Mouse (Mus musculus): ENCODE data around the gene Ncor1. TPM values are rescaled to one million over a fixed set of nuclear protein-coding genes. Genes with fewer than 3 reads are reported as not detected.
A peak's percentile ranks its signal among the peaks of the same experiment; 100 is the strongest.
"Not testable (repeated sequence)": the region's sequence is repeated elsewhere in the genome, so short reads cannot be mapped to it uniquely, and the experiment has no call there.

The Ncor1 gene
- polyA plus RNA-seq, 1 experiment from 2014 or later: 149 TPM

- not testable (repeated sequence) for H3K27me3 ChIP-seq (ENCODE audit: control insufficient read depth, insufficient read depth, low read length); H3K36me3 ChIP-seq (ENCODE audit: control insufficient read depth, insufficient read depth, low read length); H3K9ac ChIP-seq (ENCODE audit: low read depth, low read length); H3K27ac ChIP-seq (ENCODE audit: low read depth, low read length); H3K4me2 ChIP-seq; ATAC-seq (replicated peaks; ENCODE audit: insufficient number of reproducible peaks, low FRiP score, low TSS enrichment); H3K4me3 ChIP-seq (ENCODE audit: low read depth, low read length); H3K4me1 ChIP-seq (ENCODE audit: control insufficient read depth, insufficient read depth, low read length); H3K9me3 ChIP-seq (replicated peaks; ENCODE audit: control insufficient read depth, low read length)
- WGBS (ENCODE audit: insufficient replicate concordance): 90% methylated on average over 3 of the region's 3 CpGs
These were observed 174.3 kb downstream of the Ncor1 start for GRCm38 (mm10) chr11:62284020-62284419.

- H3K27ac ChIP-seq (ENCODE audit: low read depth, low read length): peak overlapping the region; percentile 88
- peak overlapping the region; percentile 86 for H3K9ac ChIP-seq (ENCODE audit: low read depth, low read length)
- ATAC-seq (replicated peaks; ENCODE audit: insufficient number of reproducible peaks, low FRiP score, low TSS enrichment): peak; percentile 77
- peak overlapping the region; percentile 94 for H3K4me3 ChIP-seq (ENCODE audit: low read depth, low read length)
- H3K36me3 ChIP-seq (ENCODE audit: control insufficient read depth, insufficient read depth, low read length): no peaks in the 10 kb centered on the region
- no peaks in the 10 kb centered on the region for H3K27me3 ChIP-seq (ENCODE audit: control insufficient read depth, insufficient read depth, low read length)
- WGBS (ENCODE audit: insufficient replicate concordance): 1% methylated on average over 41 of the region's 57 CpGs
- no peaks in the 10 kb centered on the region; the same call in 1 of the 2 replicates for H3K4me1 ChIP-seq (ENCODE audit: control insufficient read depth, insufficient read depth, low read length)
- peak overlapping the region; percentile 90 for H3K4me2 ChIP-seq
- H3K9me3 ChIP-seq (replicated peaks; ENCODE audit: control insufficient read depth, low read length): no peaks in the 10 kb centered on the region
These were observed 176.7 kb downstream of the Ncor1 start for GRCm38 (mm10) chr11:62281601-62281997.

GRCm38 (mm10) chr11:62280675-62281600, 177.4 kb downstream of the Ncor1 start, which contains the start of the genes Zswim7 and Ttc19:
TSS of gene Zswim7 (minus strand) at chr11:62281375.
TSS of gene Ttc19 (plus strand) at chr11:62281473.
- Histone ChIP-seq H3K36me3 (ENCODE audit: control insufficient read depth, insufficient read depth, low read length) (no peaks in the 10 kb centered on the region), H3K9ac (ENCODE audit: low read depth, low read length) (peak within 1 kb of the TSS; percentile 86), H3K9me3 (replicated peaks; ENCODE audit: control insufficient read depth, low read length) (no peaks in the 10 kb centered on the region), H3K4me2 (peak within 1 kb of the TSS; percentile 90), H3K4me1 (ENCODE audit: control insufficient read depth, insufficient read depth, low read length) (no peaks in the 10 kb centered on the region; the same call in 1 of the 2 replicates), H3K27me3 (ENCODE audit: control insufficient read depth, insufficient read depth, low read length) (no peaks in the 10 kb centered on the region), H3K4me3 (ENCODE audit: low read depth, low read length) (peak within 1 kb of the TSS; percentile 94), H3K27ac (ENCODE audit: low read depth, low read length) (peak within 1 kb of the TSS; percentile 88)
- under 1% methylated on average over 67 of the region's 68 CpGs for WGBS (ENCODE audit: insufficient replicate concordance)
- ATAC-seq (replicated peaks; ENCODE audit: insufficient number of reproducible peaks, low FRiP score, low TSS enrichment): peak; percentile 95

- ATAC-seq (replicated peaks; ENCODE audit: insufficient number of reproducible peaks, low FRiP score, low TSS enrichment): 0 out of 2 replicates have a peak, but pooled peaks have one; percentile 3
- H3K27me3 ChIP-seq (ENCODE audit: control insufficient read depth, insufficient read depth, low read length): no peaks in the 10 kb centered on the region
- no peaks in the 10 kb centered on the region for H3K9me3 ChIP-seq (replicated peaks; ENCODE audit: control insufficient read depth, low read length)
- H3K4me3 ChIP-seq (ENCODE audit: low read depth, low read length): no peak overlapping the region
- H3K36me3 ChIP-seq (ENCODE audit: control insufficient read depth, insufficient read depth, low read length): no peaks in the 10 kb centered on the region
- no peak overlapping the region for H3K9ac ChIP-seq (ENCODE audit: low read depth, low read length)
- H3K4me2 ChIP-seq: no peak overlapping the region
- 20% methylated on average over 5 of the region's 5 CpGs for WGBS (ENCODE audit: insufficient replicate concordance)
- H3K4me1 ChIP-seq (ENCODE audit: control insufficient read depth, insufficient read depth, low read length): no peaks in the 10 kb centered on the region; the same call in 1 of the 2 replicates
- no peak overlapping the region for H3K27ac ChIP-seq (ENCODE audit: low read depth, low read length)
These were observed 180.3 kb downstream of the Ncor1 start for GRCm38 (mm10) chr11:62278027-62278426.

GRCm38 (mm10) chr11:62277086-62277485, 181.3 kb downstream of the Ncor1 start:
- no peak overlapping the region for H3K4me3 ChIP-seq (ENCODE audit: low read depth, low read length)
- H3K9ac ChIP-seq (ENCODE audit: low read depth, low read length): no peak overlapping the region
- no peaks in the 10 kb centered on the region for H3K9me3 ChIP-seq (replicated peaks; ENCODE audit: control insufficient read depth, low read length)
- no peak overlapping the region for H3K27ac ChIP-seq (ENCODE audit: low read depth, low read length)
- H3K4me1 ChIP-seq (ENCODE audit: control insufficient read depth, insufficient read depth, low read length): no peaks in the 10 kb centered on the region; the same call in 1 of the 2 replicates
- H3K36me3 ChIP-seq (ENCODE audit: control insufficient read depth, insufficient read depth, low read length): no peaks in the 10 kb centered on the region
- ATAC-seq (replicated peaks; ENCODE audit: insufficient number of reproducible peaks, low FRiP score, low TSS enrichment): no peak
- WGBS (ENCODE audit: insufficient replicate concordance): 33% methylated on average over 8 of the region's 8 CpGs
- H3K4me2 ChIP-seq: no peak overlapping the region
- H3K27me3 ChIP-seq (ENCODE audit: control insufficient read depth, insufficient read depth, low read length): no peaks in the 10 kb centered on the region

- 54% methylated on average over 5 of the region's 5 CpGs for WGBS (ENCODE audit: insufficient replicate concordance)
- peaks cover 5% of the 10 kb centered on the region for H3K4me1 ChIP-seq (ENCODE audit: control insufficient read depth, insufficient read depth, low read length)
- H3K4me3 ChIP-seq (ENCODE audit: low read depth, low read length): no peak overlapping the region
- H3K27ac ChIP-seq (ENCODE audit: low read depth, low read length): no peak overlapping the region
- H3K9ac ChIP-seq (ENCODE audit: low read depth, low read length): no peak overlapping the region
- no peaks in the 10 kb centered on the region for H3K36me3 ChIP-seq (ENCODE audit: control insufficient read depth, insufficient read depth, low read length)
- no peak for ATAC-seq (replicated peaks; ENCODE audit: insufficient number of reproducible peaks, low FRiP score, low TSS enrichment)
- no peaks in the 10 kb centered on the region; the same call in 1 of the 2 replicates for H3K27me3 ChIP-seq (ENCODE audit: control insufficient read depth, insufficient read depth, low read length)
- H3K4me2 ChIP-seq: no peak overlapping the region
- no peaks in the 10 kb centered on the region for H3K9me3 ChIP-seq (replicated peaks; ENCODE audit: control insufficient read depth, low read length)
These were observed 187.5 kb downstream of the Ncor1 start for GRCm38 (mm10) chr11:62270851-62271250.

GRCm38 (mm10) chr11:62269097-62269496, 189.2 kb downstream of the Ncor1 start:
- H3K4me3 ChIP-seq (ENCODE audit: low read depth, low read length): no peak overlapping the region
- ATAC-seq (replicated peaks; ENCODE audit: insufficient number of reproducible peaks, low FRiP score, low TSS enrichment): no peak
- WGBS (ENCODE audit: insufficient replicate concordance): 71% methylated on average over 12 of the region's 12 CpGs
- H3K27me3 ChIP-seq (ENCODE audit: control insufficient read depth, insufficient read depth, low read length): no peaks in the 10 kb centered on the region; the same call in 1 of the 2 replicates
- H3K27ac ChIP-seq (ENCODE audit: low read depth, low read length): no peak overlapping the region
- peaks cover 6% of the 10 kb centered on the region for H3K4me1 ChIP-seq (ENCODE audit: control insufficient read depth, insufficient read depth, low read length)
- H3K4me2 ChIP-seq: no peak overlapping the region
- no peaks in the 10 kb centered on the region for H3K36me3 ChIP-seq (ENCODE audit: control insufficient read depth, insufficient read depth, low read length)
- no peaks in the 10 kb centered on the region for H3K9me3 ChIP-seq (replicated peaks; ENCODE audit: control insufficient read depth, low read length)
- H3K9ac ChIP-seq (ENCODE audit: low read depth, low read length): no peak overlapping the region

- Histone ChIP-seq H3K9ac (ENCODE audit: low read depth, low read length) (no peak overlapping the region), H3K27me3 (ENCODE audit: control insufficient read depth, insufficient read depth, low read length) (no peaks in the 10 kb centered on the region; the same call in 1 of the 2 replicates), H3K4me3 (ENCODE audit: low read depth, low read length) (no peak overlapping the region), H3K36me3 (ENCODE audit: control insufficient read depth, insufficient read depth, low read length) (no peaks in the 10 kb centered on the region), H3K4me2 (no peak overlapping the region), H3K27ac (ENCODE audit: low read depth, low read length) (no peak overlapping the region), H3K4me1 (ENCODE audit: control insufficient read depth, insufficient read depth, low read length) (peaks cover 9% of the 10 kb centered on the region), H3K9me3 (replicated peaks; ENCODE audit: control insufficient read depth, low read length) (no peaks in the 10 kb centered on the region)
- WGBS (ENCODE audit: insufficient replicate concordance): 69% methylated on average over 8 of the region's 8 CpGs
- ATAC-seq (replicated peaks; ENCODE audit: insufficient number of reproducible peaks, low FRiP score, low TSS enrichment): no peak
These were observed 190.0 kb downstream of the Ncor1 start for GRCm38 (mm10) chr11:62268381-62268780.

All from heart, embryonic 11.5 days (tissue).